Comparison of ENCODE assay signal across 28 mouse cellular contexts in the genomic region with DNA sequence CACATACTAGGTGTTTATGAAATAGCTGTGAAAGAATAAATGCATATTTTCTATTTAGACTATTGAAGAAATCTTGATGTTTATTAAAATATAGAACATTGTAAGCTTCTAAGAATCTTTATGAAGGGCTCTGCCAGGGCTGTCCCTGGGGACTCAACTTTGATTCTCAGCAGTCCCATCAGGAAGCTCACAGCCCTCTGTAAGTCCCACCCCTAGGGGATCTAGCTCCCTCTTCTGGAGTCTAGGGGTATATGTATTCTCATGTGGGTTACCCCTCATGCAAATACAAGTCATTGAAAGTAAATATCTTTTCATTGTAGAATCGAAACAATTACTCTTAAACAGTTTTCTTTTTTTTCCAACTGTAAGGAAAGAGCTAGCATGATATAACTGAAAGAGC.
DNase-seq lines count a peak whose midpoint lies in the region; ATAC-seq and TF ChIP-seq lines count a peak whose summit lies in the region.
"Had no signal": no experiment of that assay in that cellular context is flagged by ENCODE, and none has a peak within 500 bp of the region (broad histone marks: within the 10 kb centered on the region; RNA-seq: fewer than 3 reads in every experiment).

No protein-coding gene starts in this region.

- no peak overlapping the region for H3K27ac ChIP-seq in gastrocnemius, adult 2 months
- H3K27ac ChIP-seq in lung, postnatal 0 days (ENCODE audit: low read length), result no peak overlapping the region
- H3K27ac ChIP-seq in kidney, embryonic 15.5 days, result no peak overlapping the region
- H3K27ac ChIP-seq: embryonic facial prominence, embryonic 10.5 days; embryonic facial prominence, embryonic 15.5 days; forebrain, embryonic 12.5 days; heart, embryonic 15.5 days; hindbrain, embryonic 14.5 days; liver, embryonic 12.5 days; macrophage had no signal

- no peaks in the 10 kb centered on the region for H3K36me3 ChIP-seq in lung, postnatal 0 days (ENCODE audit: insufficient read depth, low read length)
- H3K36me3 ChIP-seq in kidney, embryonic 15.5 days, result no peaks in the 10 kb centered on the region
- H3K36me3 ChIP-seq: embryonic facial prominence, embryonic 10.5 days; embryonic facial prominence, embryonic 15.5 days; forebrain, embryonic 12.5 days; G1E; heart, embryonic 15.5 days; liver, embryonic 12.5 days had no signal

- no peaks in the 10 kb centered on the region for H3K27me3 ChIP-seq in lung, postnatal 0 days (replicated peaks; ENCODE audit: insufficient read depth, low read length)
- no peaks in the 10 kb centered on the region for H3K27me3 ChIP-seq in kidney, embryonic 15.5 days
- H3K27me3 ChIP-seq: embryonic facial prominence, embryonic 15.5 days; forebrain, embryonic 12.5 days; heart, embryonic 15.5 days; liver, embryonic 12.5 days had no signal

- no peak for ATAC-seq in lung, postnatal 0 days
- ATAC-seq in megakaryocyte-erythroid progenitor cell, adult 5-6 weeks (replicated peaks; ENCODE audit: low FRiP score, low TSS enrichment, poor library complexity, severe bottlenecking), result no peak
- no peak for ATAC-seq in kidney, embryonic 15.5 days (replicated peaks; ENCODE audit: low FRiP score)
- ATAC-seq: activated CD4-positive, CD25-positive, alpha-beta regulatory T cell, adult 4 months; liver, embryonic 12.5 days; liver, postnatal 0 days had no signal

- TF ChIP-seq CTCF in gastrocnemius, adult 2 months (IDR thresholded peaks at IDR 0.05), result peak; percentile 23
- 0 out of 2 replicates have a peak, but pooled peaks have one; percentile 9 for TF ChIP-seq CTCF in lung, postnatal 0 days (IDR thresholded peaks at IDR 0.05)

- no peaks in the 10 kb centered on the region for H3K4me1 ChIP-seq in lung, postnatal 0 days (ENCODE audit: insufficient read depth, low read depth, low read length)
- no peaks in the 10 kb centered on the region for H3K4me1 ChIP-seq in kidney, embryonic 15.5 days
- H3K4me1 ChIP-seq: embryonic facial prominence, embryonic 10.5 days; embryonic facial prominence, embryonic 15.5 days; forebrain, embryonic 12.5 days; heart, embryonic 15.5 days; liver, embryonic 12.5 days had no signal

- H3K9ac ChIP-seq in lung, postnatal 0 days (replicated peaks; ENCODE audit: low read depth), result no peak overlapping the region
- no peak overlapping the region for H3K9ac ChIP-seq in kidney, embryonic 15.5 days
- H3K9ac ChIP-seq: embryonic facial prominence, embryonic 15.5 days; forebrain, embryonic 12.5 days; heart, embryonic 15.5 days; hindbrain, embryonic 14.5 days; liver, embryonic 12.5 days; liver, postnatal 0 days had no signal

- no peaks in the 10 kb centered on the region for H3K9me3 ChIP-seq in lung, postnatal 0 days (ENCODE audit: low read length)
- no peaks in the 10 kb centered on the region for H3K9me3 ChIP-seq in kidney, embryonic 15.5 days (replicated peaks)
- H3K9me3 ChIP-seq: embryonic facial prominence, embryonic 10.5 days; embryonic facial prominence, embryonic 15.5 days; forebrain, embryonic 12.5 days; heart, embryonic 15.5 days; liver, embryonic 12.5 days had no signal

- no peak for TF ChIP-seq EP300 in lung, postnatal 0 days (IDR thresholded peaks at IDR 0.05)

- no peak for DNase-seq in gastrocnemius, adult 2 months
- DNase-seq in gastrocnemius, postnatal 25 days, result no peak
- DNase-seq in lung, postnatal 0 days (ENCODE audit: low spot score), result no peak
- no peak for DNase-seq in lung, postnatal 14 days
- DNase-seq in R1 (ENCODE audit: low read depth, low spot score), result peak; percentile 7
- DNase-seq: adrenal gland, adult 2 months; adrenal gland, postnatal 36 days; cerebellum, adult 2 months; cerebellum, postnatal 14 days; gastrocnemius, postnatal 36 days; heart, postnatal 4 days; kidney, adult 18-20 months; kidney, postnatal 36 days; layer of hippocampus, postnatal 36 days; left cerebral cortex, postnatal 4 days; liver, postnatal 0 days; midbrain, embryonic 14.5 days had no signal

- intact Hi-C loops in gastrocnemius, adult 2 months (cut with DNase I), result no loop called here

- no peak overlapping the region for H3K4me2 ChIP-seq in lung, postnatal 0 days (replicated peaks; ENCODE audit: low read depth, low read length)
- no peak overlapping the region for H3K4me2 ChIP-seq in kidney, embryonic 15.5 days
- H3K4me2 ChIP-seq: embryonic facial prominence, embryonic 15.5 days; forebrain, embryonic 12.5 days; heart, embryonic 15.5 days; hindbrain, embryonic 14.5 days; liver, embryonic 12.5 days had no signal

- 83% methylated on average over 1 of the region's 1 CpGs for WGBS in lung, postnatal 0 days
- 77% methylated on average over 1 of the region's 1 CpGs for WGBS in kidney, embryonic 15.5 days

- H3K4me3 ChIP-seq in gastrocnemius, adult 2 months, result no peak overlapping the region
- no peak overlapping the region for H3K4me3 ChIP-seq in lung, postnatal 0 days (ENCODE audit: low read depth, low read length)
- H3K4me3 ChIP-seq in kidney, embryonic 15.5 days (replicated peaks), result no peak overlapping the region
- H3K4me3 ChIP-seq: embryonic facial prominence, embryonic 10.5 days; embryonic facial prominence, embryonic 15.5 days; forebrain, embryonic 12.5 days; heart, embryonic 15.5 days; liver, embryonic 12.5 days had no signal
